Mouse (Mus musculus) CH12.LX (cell line): ENCODE data around the gene Mnd1. TPM values are rescaled to one million over a fixed set of nuclear protein-coding genes. Genes with fewer than 3 reads are reported as not detected.

Experiments used
- DNase-seq: peaks from one replicate; pipeline ENCODE4 v3.0.0-alpha.2; 2013; ENCODE audit errors: extremely low read depth
- H3K27ac ChIP-seq: 2 replicates; pipeline ENCODE4 v1.5.1; 2012; ENCODE audit warnings: low read depth, mild to moderate bottlenecking, control low read depth, moderate library complexity; ENCODE audit not compliant: insufficient read depth
- H3K27me3 ChIP-seq: replicated peaks from 2 replicates; pipeline ENCODE3; 2012; ENCODE audit warnings: inconsistent platforms
- H3K36me3 ChIP-seq, 2 experiments: replicated peaks in 1 of 2; 2 replicates each; pipeline versions ENCODE3 to v1.6.1; 2012; ENCODE audit warnings: inconsistent platforms in 1 of 2, low read length in 1 of 2, mild to moderate bottlenecking in 1 of 2, mixed read lengths in 1 of 2, moderate library complexity in 1 of 2; ENCODE audit not compliant: control insufficient read depth in 1 of 2, insufficient read depth in 1 of 2
- H3K4me1 ChIP-seq, 2 experiments: 2 replicates each; pipeline ENCODE4 v1.6.1; 2012; ENCODE audit warnings: inconsistent platforms in 1 of 2, moderate library complexity in 1 of 2; ENCODE audit not compliant: insufficient read depth in 2 of 2, control insufficient read depth in 1 of 2
- H3K4me2 ChIP-seq: 2 replicates; pipeline ENCODE4 v1.6.1; 2012; ENCODE audit warnings: low read depth, mild to moderate bottlenecking, control low read depth; ENCODE audit not compliant: poor library complexity, insufficient read depth, severe bottlenecking
- H3K4me3 ChIP-seq, 3 experiments: fragments of 150-350 bp in 1 of 3; sonication (generic) in 1 of 3; replicated peaks in 1 of 3; 2 replicates each; pipeline versions ENCODE3 to v1.5.1; 2011 to 2012; ENCODE audit warnings: low read depth in 2 of 3, low read length in 2 of 3, mild to moderate bottlenecking in 2 of 3, moderate library complexity in 2 of 3, control low read depth in 1 of 3, improper control_type of control experiment in 1 of 3, inconsistent platforms in 1 of 3, mixed read lengths in 1 of 3; ENCODE audit not compliant: poor library complexity in 1 of 3
- H3K79me2 ChIP-seq: replicated peaks from 2 replicates; pipeline ENCODE4 v1.6.1; 2012; ENCODE audit warnings: mild to moderate bottlenecking, moderate library complexity; ENCODE audit not compliant: control insufficient read depth, poor library complexity, insufficient read depth, severe bottlenecking; ENCODE audit errors: extremely low read depth
- H3K9ac ChIP-seq: 2 replicates; pipeline ENCODE4 v1.6.1; 2012; ENCODE audit warnings: low read depth, mild to moderate bottlenecking, control low read depth, moderate library complexity; ENCODE audit not compliant: insufficient read depth
- H3K9me3 ChIP-seq: replicated peaks from 2 replicates; pipeline ENCODE3; 2012; ENCODE audit warnings: low read length, inconsistent platforms, mixed read lengths
- BHLHE40 ChIP-seq: IDR thresholded peaks from 2 replicates; pipeline ENCODE4 v1.6.1; 2011; ENCODE audit warnings: mild to moderate bottlenecking, low read depth, low read length, improper control_type of control experiment
- CHD1 ChIP-seq: IDR thresholded peaks from 2 replicates; pipeline ENCODE4 v1.6.1; 2012; ENCODE audit warnings: low read depth, low read length, improper control_type of control experiment, inconsistent platforms
- CHD2 ChIP-seq: IDR thresholded peaks from 2 replicates; pipeline ENCODE4 v1.6.1; 2011; ENCODE audit warnings: low read length, improper control_type of control experiment
- CTCF ChIP-seq, 2 experiments: IDR thresholded peaks in 1 of 2; conservative IDR thresholded peaks in 1 of 2; 2 replicates each; pipeline ENCODE4 v1.5.1; 2011 to 2012; ENCODE audit warnings: low read depth in 2 of 2, low read length in 2 of 2, improper control_type of control experiment in 1 of 2, inconsistent platforms in 1 of 2, mild to moderate bottlenecking in 1 of 2, moderate library complexity in 1 of 2
- E2F4 ChIP-seq: IDR thresholded peaks from 2 replicates; pipeline ENCODE4 v1.6.1; 2011; ENCODE audit warnings: low read depth, low read length, improper control_type of control experiment; ENCODE audit not compliant: insufficient replicate concordance
- HCFC1 ChIP-seq: IDR thresholded peaks from 2 replicates; pipeline ENCODE4 v1.6.1; 2012; ENCODE audit warnings: low read depth, mild to moderate bottlenecking, inconsistent platforms, low read length, improper control_type of control experiment
- JUN ChIP-seq: IDR thresholded peaks from 2 replicates; pipeline ENCODE4 v1.6.1; 2011; ENCODE audit warnings: low read depth, mild to moderate bottlenecking, low read length, improper control_type of control experiment, moderate library complexity; ENCODE audit not compliant: insufficient read depth
- JUND ChIP-seq: conservative IDR thresholded peaks from 2 replicates; pipeline ENCODE4 v1.6.1; 2011; ENCODE audit warnings: low read depth, low read length, improper control_type of control experiment
- KAT2A ChIP-seq: IDR thresholded peaks from 2 replicates; pipeline ENCODE4 v1.6.1; 2012; ENCODE audit warnings: low read length, improper control_type of control experiment, inconsistent platforms; ENCODE audit not compliant: insufficient replicate concordance
- MAFK ChIP-seq: IDR thresholded peaks from 2 replicates; pipeline ENCODE4 v1.6.1; 2011; ENCODE audit warnings: low read length, improper control_type of control experiment; ENCODE audit not compliant: insufficient replicate concordance
- MXI1 ChIP-seq: IDR thresholded peaks from 2 replicates; pipeline ENCODE4 v1.6.1; 2011; ENCODE audit warnings: mild to moderate bottlenecking, low read depth, low read length, improper control_type of control experiment
- NRF1 ChIP-seq: IDR thresholded peaks from 2 replicates; pipeline ENCODE4 v1.6.1; 2014; ENCODE audit warnings: low read depth, mild to moderate bottlenecking, inconsistent platforms, low read length, improper control_type of control experiment, moderate library complexity
- PAX5 ChIP-seq: IDR thresholded peaks from 2 replicates; pipeline ENCODE4 v1.6.1; 2012; ENCODE audit warnings: low read length, inconsistent platforms, mixed read lengths
- POLR2A ChIP-seq: IDR thresholded peaks from 2 replicates; pipeline ENCODE4 v1.6.1; 2011; ENCODE audit warnings: low read depth, mild to moderate bottlenecking, improper control_type of control experiment, low read length
- RAD21 ChIP-seq: IDR thresholded peaks from 2 replicates; pipeline ENCODE4 v1.6.1; 2011; ENCODE audit warnings: low read depth, mild to moderate bottlenecking, low read length, improper control_type of control experiment, moderate library complexity
- SIN3A ChIP-seq: IDR thresholded peaks from 2 replicates; pipeline ENCODE4 v1.6.1; 2012; ENCODE audit warnings: low read length, improper control_type of control experiment, inconsistent platforms
- SMC3 ChIP-seq: IDR thresholded peaks from 2 replicates; pipeline ENCODE4 v1.6.1; 2011; ENCODE audit warnings: low read depth, low read length, improper control_type of control experiment
- TBP ChIP-seq: conservative IDR thresholded peaks from 2 replicates; pipeline ENCODE4 v1.6.1; 2011; ENCODE audit warnings: low read depth, low read length, improper control_type of control experiment
- UBTF ChIP-seq: IDR thresholded peaks from 2 replicates; pipeline ENCODE4 v1.6.1; 2012; ENCODE audit warnings: low read depth, mild to moderate bottlenecking, inconsistent platforms, low read length, improper control_type of control experiment, moderate library complexity
- USF1 ChIP-seq: IDR thresholded peaks from 2 replicates; pipeline ENCODE4 v1.6.1; 2014; ENCODE audit warnings: low read depth, mild to moderate bottlenecking, inconsistent platforms, low read length, improper control_type of control experiment
- ZC3H11A ChIP-seq: IDR thresholded peaks from 2 replicates; pipeline ENCODE4 v1.6.1; 2012; ENCODE audit warnings: low read depth, mild to moderate bottlenecking, inconsistent platforms, low read length, improper control_type of control experiment
- ZKSCAN1 ChIP-seq: IDR thresholded peaks from 2 replicates; pipeline ENCODE4 v1.6.1; 2012; ENCODE audit warnings: low read depth, inconsistent platforms, low read length, improper control_type of control experiment, borderline replicate concordance
- dilution Hi-C: fragments of 300-500 bp; cut with MboI; formaldehyde crosslinking; loops from 2 replicates; pipeline ENCODE4 v1.14.3; 2020; ENCODE audit warnings: low sequenced_read_pairs; ENCODE audit not compliant: extremely low pct_unique_long_range_greater_than_20kb, extremely low pct_ligation_motif_present
- in situ Hi-C: fragments of 300-500 bp; cut with MboI; formaldehyde crosslinking; loops from 3 replicates; pipeline ENCODE4 v1.14.3; 2019; ENCODE audit warnings: low sequenced_read_pairs, low pct_ligation_motif_present, low pct_unique_long_range_greater_than_20kb, mixed read lengths
- polyA plus RNA-seq: library from polyadenylated mRNA; unstranded; fragments of >175 nt; gene quantifications from 2 replicates; pipeline ENCODE4 v1.2.1, GENCODE M21; 2012; ENCODE audit warnings: low read depth; ENCODE audit not compliant: insufficient read length
- total RNA-seq, 2 experiments: library from RNA; depleted of rRNA; stranded (reverse); fragments of 300-350 nt in 1 of 2; fragments of >200 nt in 1 of 2; gene quantifications; 2 replicates each; pipeline ENCODE4 v1.2.3; 2012 to 2014

Mnd1 gene
- total and polyA plus RNA-seq, 3 experiments: 14.2 to 23.1 (median 19.0) TPM

GRCm38 (mm10) chr3:84123461-84123860, 32.1 kb downstream of the Mnd1 start:
- in situ Hi-C loops: loop anchor here (25.0 kb wide), 1 partner anchor 186 kb away; no protein-coding TSS in a partner anchor
- dilution Hi-C loops: no loop called here
- Histone ChIP-seq H3K4me1 (peaks cover 8 to 25% of the 10 kb centered on the region in 2 experiments; a peak in 3 of 4 replicates), H3K9me3 (no peaks in the 10 kb centered on the region), H3K9ac (no peak overlapping the region), H3K27ac (no peak overlapping the region), H3K79me2 (no peaks in the 10 kb centered on the region), H3K4me3 (no peak overlapping the region), H3K4me2 (no peak overlapping the region), H3K27me3 (no peaks in the 10 kb centered on the region), H3K36me3 (peaks cover 0 to 5% of the 10 kb centered on the region in 2 experiments)
- DNase-seq: peak; percentile 46
- TF ChIP-seq CTCF (conservative IDR thresholded peaks at IDR 0.05 in 1 of 2, IDR thresholded peaks at IDR 0.05 in 1 of 2; ENCODE audit: low read depth in 2 of 2, low read length in 2 of 2): peak; percentile 36 to 86; a peak in 3 of 4 replicates
- no peak for TF ChIP-seq TBP
- TF ChIP-seq ZC3H11A: peak; percentile 36; the same call in 1 of the 2 replicates
- TF ChIP-seq RAD21: peak; percentile 88
- no peak for TF ChIP-seq POLR2A
- TF ChIP-seq SMC3: peak; percentile 93

GRCm38 (mm10) chr3:84118718-84119117, 36.9 kb downstream of the Mnd1 start:
- DNase-seq: no peak
- no peaks in the 10 kb centered on the region for H3K27me3 ChIP-seq
- H3K9me3 ChIP-seq: no peaks in the 10 kb centered on the region
- no peaks in the 10 kb centered on the region for H3K79me2 ChIP-seq
- peaks cover 0 to 5% of the 10 kb centered on the region in 2 experiments; a peak in 2 of 4 replicates for H3K4me1 ChIP-seq
- no peak overlapping the region for H3K4me3 ChIP-seq
- in situ Hi-C loops: loop anchor here (25.0 kb wide), 1 partner anchor 181 kb away; no protein-coding TSS in a partner anchor
- peaks cover 0 to 5% of the 10 kb centered on the region in 2 experiments for H3K36me3 ChIP-seq
- H3K9ac ChIP-seq: no peak overlapping the region
- dilution Hi-C loops: no loop called here
- H3K4me2 ChIP-seq: no peak overlapping the region
- no peak overlapping the region for H3K27ac ChIP-seq
- TF ChIP-seq USF1: no peak
- TF ChIP-seq MXI1: no peak
- TF ChIP-seq ZKSCAN1: no peak
- TF ChIP-seq JUND: no peak
- TF ChIP-seq E2F4: no peak
- TF ChIP-seq NRF1: no peak
- no peak for TF ChIP-seq MAFK
- no peak for TF ChIP-seq JUN
- no peak for TF ChIP-seq PAX5
- no peak for TF ChIP-seq BHLHE40
- no peak for TF ChIP-seq POLR2A
- TF ChIP-seq CHD2: no peak
- no peak for TF ChIP-seq CHD1
- no peak for TF ChIP-seq SIN3A
- no peak for TF ChIP-seq UBTF
- TF ChIP-seq HCFC1: no peak
- no peak for TF ChIP-seq KAT2A
